Mouse (Mus musculus) kidney, embryonic 14.5 days (tissue): ENCODE data around the gene Aldh1a7. TPM values are rescaled to one million over a fixed set of nuclear protein-coding genes. Genes with fewer than 3 reads are reported as not detected.
A peak's percentile ranks its signal among the peaks of the same experiment; 100 is the strongest.

ENCODE experiments used
- ATAC-seq: fragments of 200-750 bp; cut with Nextera tagmentation; 2 replicates; pipeline ENCODE4 v1.8.0; 2017; ENCODE audit warnings: moderate number of reproducible peaks, mild to moderate bottlenecking, moderate TSS enrichment, moderate library complexity; ENCODE audit not compliant: low FRiP score, low TSS enrichment
- H3K27ac ChIP-seq: fragments of 300-500 bp; sonication (generic); 2 replicates; pipeline ENCODE4 v1.5.1; 2014; ENCODE audit warnings: low read depth, mild to moderate bottlenecking, low read length, moderate library complexity, mixed read lengths
- H3K27me3 ChIP-seq: fragments of 300-500 bp; sonication (generic); 2 replicates; pipeline ENCODE4 v1.6.1; 2014; ENCODE audit warnings: mild to moderate bottlenecking, low read length; ENCODE audit not compliant: control insufficient read depth, insufficient read depth
- H3K36me3 ChIP-seq: fragments of 300-500 bp; sonication (generic); 2 replicates; pipeline ENCODE4 v1.6.1; 2014; ENCODE audit warnings: low read length, mixed read lengths; ENCODE audit not compliant: control insufficient read depth, insufficient read depth
- H3K4me1 ChIP-seq: fragments of 300-500 bp; sonication (generic); 2 replicates; pipeline ENCODE4 v1.6.1; 2014; ENCODE audit warnings: low read length, mixed read lengths; ENCODE audit not compliant: control insufficient read depth, insufficient read depth
- H3K4me2 ChIP-seq: fragments of 300-500 bp; sonication (generic); replicated peaks from 2 replicates; pipeline ENCODE4 v1.6.1; 2014; ENCODE audit warnings: low read depth, mild to moderate bottlenecking, low read length
- H3K4me3 ChIP-seq: fragments of 300-500 bp; sonication (generic); 2 replicates; pipeline ENCODE4 v1.5.1; 2014; ENCODE audit warnings: mild to moderate bottlenecking, low read length
- H3K9ac ChIP-seq: fragments of 300-500 bp; sonication (generic); 2 replicates; pipeline ENCODE4 v1.6.1; 2014; ENCODE audit warnings: low read depth, mild to moderate bottlenecking, low read length, moderate library complexity
- H3K9me3 ChIP-seq: fragments of 300-500 bp; sonication (generic); 2 replicates; pipeline ENCODE4 v1.6.1; 2016; ENCODE audit warnings: low read length; ENCODE audit not compliant: control insufficient read depth
- WGBS: fragments of 180-500 bp; shearing (Covaris S2); extraction: QIAGEN DNeasy Blood & Tissue Kit; methylation state at CpG from one replicate; pipeline ENCODE4 v1.1.7; 2014; 5-methylcytosine and 5-hydroxymethylcytosine counted together
- polyA plus RNA-seq: library from polyadenylated mRNA; unstranded; fragments of >200 nt; fragmentation: Nextera tagmentation; extraction: Ambion mirVana; gene quantifications from 2 replicates; pipeline ENCODE4 v1.2.1, GENCODE M21; 2014

Aldh1a7 gene
- polyA plus RNA-seq, 1 experiment from 2014 or later = 5.3 TPM

DNA sequence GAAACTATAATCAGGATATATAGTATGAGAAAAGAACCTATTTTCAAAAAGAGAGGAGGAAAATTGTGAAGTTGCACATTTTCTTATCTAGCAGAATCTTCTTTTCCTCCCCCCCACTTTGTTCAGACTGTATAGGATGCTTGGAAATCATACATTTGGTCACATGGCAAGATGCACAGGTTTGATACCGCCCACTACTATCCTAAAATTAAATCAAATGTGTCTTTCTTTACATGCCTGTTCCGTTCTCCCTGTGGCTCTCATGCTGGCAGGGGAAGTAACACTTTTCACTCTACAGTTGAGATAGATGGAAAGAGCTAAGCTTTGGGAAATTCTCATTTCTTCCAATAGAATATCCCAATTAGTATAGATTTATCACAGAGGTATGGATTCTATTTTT, 7.1 kb downstream of the Aldh1a7 start:
- H3K9me3 ChIP-seq = no peaks in the 10 kb centered on the region
- no peak for ATAC-seq
- no peak overlapping the region for H3K9ac ChIP-seq
- H3K36me3 ChIP-seq = no peaks in the 10 kb centered on the region
- no peak overlapping the region for H3K4me3 ChIP-seq
- no peaks in the 10 kb centered on the region for H3K4me1 ChIP-seq
- H3K4me2 ChIP-seq = no peak overlapping the region
- H3K27ac ChIP-seq = no peak overlapping the region
- 90% methylated on average over 2 of the region's 2 CpGs for WGBS
- no peaks in the 10 kb centered on the region for H3K27me3 ChIP-seq

DNA sequence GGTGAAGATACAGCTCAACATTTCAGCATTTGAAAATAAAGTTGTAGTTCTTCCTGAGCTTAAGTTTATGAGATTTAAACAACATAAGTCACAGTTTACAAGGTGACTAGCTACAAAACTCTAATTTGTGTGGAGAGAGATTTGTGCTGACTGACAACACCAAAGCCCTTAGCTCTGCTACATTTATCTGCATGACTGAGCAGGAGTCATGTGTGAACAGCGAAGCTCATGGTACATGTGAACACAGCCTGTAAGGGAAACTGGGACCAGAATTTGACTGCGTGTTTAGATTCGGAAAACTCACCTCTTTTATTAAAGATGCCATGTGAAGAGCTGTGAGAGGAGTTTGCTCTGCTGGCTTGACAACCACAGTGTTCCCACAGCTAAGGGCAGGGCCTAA, 11.7 kb downstream of the Aldh1a7 start:
- Histone ChIP-seq H3K4me1 (no peaks in the 10 kb centered on the region), H3K36me3 (no peaks in the 10 kb centered on the region), H3K4me3 (no peak overlapping the region), H3K9ac (no peak overlapping the region), H3K27ac (no peak overlapping the region), H3K4me2 (no peak overlapping the region), H3K9me3 (no peaks in the 10 kb centered on the region), H3K27me3 (no peaks in the 10 kb centered on the region)
- ATAC-seq = peak; percentile 73; the same call in 1 of the 2 replicates
- WGBS = 63% methylated on average over 3 of the region's 3 CpGs

DNA sequence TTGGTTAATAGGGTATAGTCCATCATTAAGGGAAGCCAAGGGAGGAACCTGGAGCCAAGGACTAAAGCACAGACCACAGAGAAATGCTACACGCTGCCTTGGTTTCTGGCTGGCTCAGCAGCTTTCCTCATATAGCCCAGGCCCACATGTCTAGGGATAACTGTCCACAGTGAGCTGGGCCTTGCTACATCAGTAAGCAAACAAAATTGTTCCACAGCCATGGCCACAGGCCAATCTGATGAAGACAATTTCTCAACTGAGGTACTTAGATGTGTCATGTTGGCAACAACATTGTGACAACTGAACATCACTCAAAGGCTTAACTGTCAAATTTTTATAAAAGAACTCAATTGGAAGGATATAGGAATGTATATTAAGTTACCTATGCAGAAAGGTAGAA, 12.3 kb downstream of the Aldh1a7 start:
- no peak overlapping the region for H3K9ac ChIP-seq
- H3K27ac ChIP-seq = no peak overlapping the region
- 76% methylated on average over 1 of the region's 1 CpGs for WGBS
- H3K4me3 ChIP-seq = no peak overlapping the region
- no peak for ATAC-seq
- no peaks in the 10 kb centered on the region for H3K4me1 ChIP-seq
- H3K27me3 ChIP-seq = no peaks in the 10 kb centered on the region
- H3K9me3 ChIP-seq = no peaks in the 10 kb centered on the region
- H3K4me2 ChIP-seq = no peak overlapping the region
- no peaks in the 10 kb centered on the region for H3K36me3 ChIP-seq

DNA sequence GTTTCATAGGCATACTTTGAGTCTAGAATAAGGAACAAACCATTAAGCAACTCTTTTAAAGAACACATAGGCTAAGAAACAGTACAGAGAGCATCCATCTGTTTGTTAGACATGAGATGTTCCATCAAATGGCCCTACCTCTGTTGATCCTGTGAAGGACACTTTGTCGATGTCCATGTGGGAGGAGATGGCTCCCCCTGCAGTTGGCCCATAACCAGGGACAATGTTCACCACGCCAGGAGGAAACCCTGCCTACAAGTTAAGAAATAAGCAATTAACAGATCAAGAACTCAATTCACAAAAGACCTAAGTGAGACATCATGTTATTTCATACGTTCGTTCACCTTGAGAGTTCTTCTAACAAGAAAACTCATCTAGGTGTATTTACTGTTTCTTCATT, 12.8 kb downstream of the Aldh1a7 start:
- H3K27me3 ChIP-seq = no peaks in the 10 kb centered on the region
- H3K4me2 ChIP-seq = no peak overlapping the region
- no peaks in the 10 kb centered on the region for H3K4me1 ChIP-seq
- H3K36me3 ChIP-seq = no peaks in the 10 kb centered on the region
- no peaks in the 10 kb centered on the region for H3K9me3 ChIP-seq
- 92% methylated on average over 4 of the region's 4 CpGs for WGBS
- no peak overlapping the region for H3K4me3 ChIP-seq
- H3K27ac ChIP-seq = no peak overlapping the region
- ATAC-seq = no peak
- no peak overlapping the region for H3K9ac ChIP-seq

DNA sequence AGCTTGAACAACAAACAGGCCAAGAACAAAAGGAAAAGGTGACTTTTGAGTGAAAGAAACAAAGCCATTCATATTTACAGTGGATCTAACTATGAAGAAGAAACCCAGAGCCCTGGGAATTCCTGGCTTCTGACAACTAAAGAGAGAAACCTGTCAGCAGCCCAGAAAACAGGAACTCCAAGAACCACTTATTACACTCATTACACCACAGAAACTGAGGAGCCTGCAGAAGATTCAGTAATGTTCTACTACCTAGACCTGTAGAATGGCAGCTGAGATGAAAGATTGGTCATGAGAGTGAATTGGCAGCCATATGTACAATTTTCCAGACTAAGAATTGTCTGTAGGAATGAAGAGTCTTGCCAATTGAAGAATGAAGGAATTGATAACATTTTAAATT, 20.2 kb downstream of the Aldh1a7 start:
- Histone ChIP-seq H3K9ac (no peak overlapping the region), H3K27me3 (no peaks in the 10 kb centered on the region), H3K36me3 (no peaks in the 10 kb centered on the region), H3K27ac (no peak overlapping the region), H3K4me1 (no peaks in the 10 kb centered on the region), H3K4me2 (no peak overlapping the region), H3K4me3 (no peak overlapping the region), H3K9me3 (no peaks in the 10 kb centered on the region)
- ATAC-seq = no peak

DNA sequence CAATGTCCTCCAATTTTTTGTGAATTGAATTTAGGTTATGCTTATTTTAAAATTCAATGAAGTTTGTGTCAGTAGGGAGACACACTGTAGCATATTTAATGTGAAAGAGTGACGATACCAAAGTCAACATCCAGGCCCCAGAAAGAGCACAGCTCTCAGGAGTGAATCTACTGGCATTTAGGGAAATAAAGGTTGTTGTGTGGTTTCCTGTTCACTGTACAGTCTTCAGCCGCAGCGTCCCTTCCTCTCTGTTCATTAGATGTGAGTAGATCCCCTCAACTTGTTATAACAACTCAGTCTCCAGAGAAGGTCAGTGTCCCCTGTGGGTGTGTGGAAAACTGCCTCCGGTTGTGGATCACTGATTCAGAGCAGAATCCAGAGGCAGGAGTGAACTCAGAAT, 20.6 kb downstream of the Aldh1a7 start:
- H3K4me3 ChIP-seq = no peak overlapping the region
- WGBS = 49% methylated on average over 4 of the region's 4 CpGs
- H3K36me3 ChIP-seq = no peaks in the 10 kb centered on the region
- no peaks in the 10 kb centered on the region for H3K4me1 ChIP-seq
- no peaks in the 10 kb centered on the region for H3K27me3 ChIP-seq
- no peak overlapping the region for H3K4me2 ChIP-seq
- H3K27ac ChIP-seq = no peak overlapping the region
- H3K9ac ChIP-seq = no peak overlapping the region
- H3K9me3 ChIP-seq = no peaks in the 10 kb centered on the region
- no peak for ATAC-seq

DNA sequence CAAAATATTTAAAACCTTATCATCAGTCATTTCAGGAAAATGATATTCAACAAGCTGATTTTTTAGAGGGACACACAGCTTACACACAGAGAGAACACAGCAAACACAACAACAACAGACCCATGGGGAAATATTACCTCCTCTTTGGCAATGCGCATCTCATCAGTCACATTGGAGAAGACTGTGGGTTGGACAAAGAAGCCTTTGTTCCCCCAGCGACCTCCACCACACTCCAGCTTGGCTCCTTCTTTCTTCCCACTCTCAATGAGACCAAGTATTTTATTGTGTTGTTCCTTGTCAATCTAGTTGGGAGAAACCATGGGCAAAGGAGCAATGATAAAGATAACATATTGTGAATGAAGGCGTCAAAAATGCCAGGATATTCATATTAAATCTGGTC, 25.3 kb downstream of the Aldh1a7 start:
- no peak for ATAC-seq
- WGBS = 74% methylated on average over 3 of the region's 3 CpGs
- no peak overlapping the region for H3K4me2 ChIP-seq
- H3K9me3 ChIP-seq = no peaks in the 10 kb centered on the region
- no peak overlapping the region for H3K9ac ChIP-seq
- H3K36me3 ChIP-seq = no peaks in the 10 kb centered on the region
- H3K27ac ChIP-seq = no peak overlapping the region
- no peaks in the 10 kb centered on the region for H3K27me3 ChIP-seq
- no peaks in the 10 kb centered on the region for H3K4me1 ChIP-seq
- no peak overlapping the region for H3K4me3 ChIP-seq

DNA sequence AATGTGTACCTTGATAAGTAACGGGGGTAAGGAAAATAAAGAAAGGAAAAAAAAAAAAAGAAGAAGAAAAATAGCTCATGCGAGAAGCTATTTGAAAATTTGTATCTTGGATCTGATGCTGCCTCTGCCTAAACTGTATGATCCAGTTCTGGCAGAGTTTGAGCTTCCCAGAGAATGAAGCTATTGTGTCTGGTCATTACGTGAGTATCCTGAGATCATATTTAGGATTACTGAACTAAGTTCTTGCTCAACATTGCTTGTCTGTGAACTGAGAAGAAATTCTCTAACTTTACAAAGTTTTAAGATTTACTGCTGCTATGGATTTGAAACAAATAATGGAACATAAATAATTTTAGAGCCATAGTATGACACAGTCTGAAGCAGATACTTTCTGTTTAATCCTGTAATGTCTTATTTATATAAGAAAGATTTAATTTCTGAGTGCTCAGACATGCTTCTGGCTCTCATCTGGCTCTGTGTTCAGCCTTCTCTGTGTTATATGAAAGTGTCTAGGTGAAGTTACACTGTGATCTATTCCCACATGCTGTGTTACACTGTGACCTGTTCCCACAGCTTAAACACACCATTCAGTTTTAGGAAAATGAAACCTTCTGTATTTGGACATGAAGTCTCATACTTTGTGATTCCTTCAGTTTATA, 49.5 kb downstream of the Aldh1a7 start:
- H3K4me3 ChIP-seq = no peak overlapping the region
- H3K4me1 ChIP-seq = no peaks in the 10 kb centered on the region
- no peaks in the 10 kb centered on the region for H3K9me3 ChIP-seq
- no peaks in the 10 kb centered on the region for H3K27me3 ChIP-seq
- H3K4me2 ChIP-seq = no peak overlapping the region
- ATAC-seq = no peak
- H3K9ac ChIP-seq = no peak overlapping the region
- 81% methylated on average over 3 of the region's 3 CpGs for WGBS
- H3K27ac ChIP-seq = no peak overlapping the region
- no peaks in the 10 kb centered on the region for H3K36me3 ChIP-seq

DNA sequence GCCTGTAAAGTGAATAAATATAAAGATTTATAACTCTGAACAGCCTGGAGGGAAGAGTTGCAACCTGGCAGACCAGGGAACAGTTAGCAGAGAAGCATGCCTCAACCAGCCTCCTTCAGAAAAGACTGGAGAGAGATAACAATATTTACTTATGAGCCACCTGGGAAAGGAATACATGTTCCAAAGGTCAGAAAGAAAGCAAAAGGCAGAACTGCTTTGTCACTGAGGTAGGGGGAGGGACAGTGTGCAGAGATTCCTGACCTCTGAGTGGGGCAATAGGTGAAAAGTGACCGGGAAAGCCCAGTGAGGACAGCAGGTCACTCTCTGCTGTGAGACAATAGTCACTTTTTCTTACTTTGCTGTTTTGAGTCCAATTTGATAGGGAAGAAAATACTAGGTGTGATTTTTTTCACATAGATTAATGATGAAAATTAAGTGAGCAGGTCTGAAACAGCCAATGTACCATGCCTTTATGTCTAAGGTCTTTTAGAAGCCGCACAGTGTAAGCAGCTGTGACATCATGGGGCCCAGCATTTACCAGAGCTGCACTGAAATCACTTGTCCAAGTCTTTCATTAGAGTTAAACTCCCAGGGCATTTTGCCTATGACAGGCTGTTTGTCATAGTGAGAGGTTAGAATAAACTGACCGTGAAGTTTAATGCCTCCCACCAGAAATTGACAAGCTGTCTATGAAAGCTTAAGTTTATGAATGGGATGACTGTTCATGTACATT, 73.1 kb downstream of the Aldh1a7 start:
- no peak for ATAC-seq
- Histone ChIP-seq H3K9ac (no peak overlapping the region), H3K4me3 (no peak overlapping the region), H3K4me1 (no peaks in the 10 kb centered on the region), H3K4me2 (no peak overlapping the region), H3K27me3 (no peaks in the 10 kb centered on the region), H3K27ac (no peak overlapping the region), H3K9me3 (no peaks in the 10 kb centered on the region), H3K36me3 (no peaks in the 10 kb centered on the region)
- WGBS = 40% methylated on average over 3 of the region's 3 CpGs
